Mouse (Mus musculus) CD8-positive naive resting alpha-beta T cell, adult 2 months (primary cell): ENCODE measurements around the gene Plce1.

Source experiments
- DNase-seq, 2 experiments: peaks; one replicate each; pipeline ENCODE4 v3.0.0; 2022; ENCODE audit warnings: low read depth in 2 of 2, low spot score in 2 of 2

Plce1 gene

GRCm38 (mm10) chr19:38480731-38481621, at the start of gene Plce1:
Gene Plce1 (plus strand): TSS chr19:38481109.
- no peak for DNase-seq

- no peak for DNase-seq
Observed at GRCm38 (mm10) chr19:38431326-38431725, 49.6 kb upstream of the Plce1 start.

GRCm38 (mm10) chr19:38432021-38432420, 48.9 kb upstream of the Plce1 start:
- no peak for DNase-seq

GRCm38 (mm10) chr19:38433381-38433780, 47.5 kb upstream of the Plce1 start:
- no peak for DNase-seq

- no peak for DNase-seq
Observed at GRCm38 (mm10) chr19:38435221-38435620, 45.7 kb upstream of the Plce1 start.

GRCm38 (mm10) chr19:38441860-38442259, 39.0 kb upstream of the Plce1 start:
- no peak for DNase-seq

GRCm38 (mm10) chr19:38445758-38446157, 35.2 kb upstream of the Plce1 start:
- DNase-seq: no peak

- DNase-seq: no peak
Observed at GRCm38 (mm10) chr19:38455228-38455627, 25.7 kb upstream of the Plce1 start.

GRCm38 (mm10) chr19:38458996-38459395, 21.9 kb upstream of the Plce1 start:
- DNase-seq: no peak

- no peak for DNase-seq
Observed at GRCm38 (mm10) chr19:38460696-38461095, 20.2 kb upstream of the Plce1 start.

GRCm38 (mm10) chr19:38470257-38470893, 10.5 kb upstream of the Plce1 start:
- DNase-seq: no peak

- DNase-seq: no peak
Observed at GRCm38 (mm10) chr19:38475394-38475793, 5.5 kb upstream of the Plce1 start.

- DNase-seq: no peak
Observed at GRCm38 (mm10) chr19:38478286-38478685, 2.6 kb upstream of the Plce1 start.

GRCm38 (mm10) chr19:38478948-38479347, 2.0 kb upstream of the Plce1 start:
- no peak for DNase-seq

- no peak for DNase-seq
Observed at GRCm38 (mm10) chr19:38479473-38479872, 1.4 kb upstream of the Plce1 start.

- DNase-seq: no peak
Observed at GRCm38 (mm10) chr19:38480156-38480720, 671 bp upstream of the Plce1 start.

GRCm38 (mm10) chr19:38481906-38482305, 997 bp downstream of the Plce1 start:
- no peak for DNase-seq

- DNase-seq: no peak
Observed at GRCm38 (mm10) chr19:38482406-38483181, 1.7 kb downstream of the Plce1 start.

- DNase-seq: no peak
Observed at GRCm38 (mm10) chr19:38485779-38486555, 5.1 kb downstream of the Plce1 start.

GRCm38 (mm10) chr19:38487501-38487900, 6.6 kb downstream of the Plce1 start:
- no peak for DNase-seq
